Mouse (Mus musculus) right cerebral cortex, postnatal 36 days (tissue): ENCODE results near the gene Psmb11.
"Not testable (repeated sequence)": the region's sequence is repeated elsewhere in the genome, so short reads cannot be mapped to it uniquely, and the experiment has no call there.

ENCODE experiments used
- DNase-seq, 2 experiments: peaks; one replicate each; pipeline ENCODE4 v3.0.0; 2022; ENCODE audit warnings: low spot score in 2 of 2, mixed read lengths in 1 of 2

Gene Psmb11

DNA sequence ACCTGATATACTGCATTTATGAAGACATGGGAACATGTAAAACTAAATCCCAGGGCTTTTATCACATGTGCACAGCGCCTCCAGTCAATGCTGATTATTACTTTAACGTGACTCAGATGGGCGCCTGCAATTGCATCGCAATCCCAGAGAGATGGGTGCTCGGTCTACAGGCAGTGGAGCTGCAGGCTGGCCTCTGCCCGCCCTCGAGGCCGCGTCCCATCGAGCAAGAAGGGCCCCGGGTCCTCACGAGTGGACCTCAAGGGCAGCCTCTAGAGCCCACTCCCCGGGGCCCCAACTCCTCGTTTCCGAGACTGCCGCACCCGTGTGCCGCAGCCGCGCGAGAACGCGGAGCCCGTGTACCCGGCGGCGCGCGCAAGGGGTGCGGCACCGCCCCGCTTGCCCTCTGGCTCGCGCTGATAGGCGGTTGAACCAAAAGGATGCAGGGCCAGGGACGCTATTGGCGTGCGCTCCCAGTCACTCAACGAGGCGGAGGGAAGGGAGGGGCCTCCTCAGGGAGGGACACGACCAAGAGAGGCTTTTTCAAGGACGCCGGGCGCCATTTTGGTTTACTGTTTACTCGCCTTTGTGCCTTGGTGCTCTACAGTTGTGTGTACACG is 18.1 kb upstream of the Psmb11 start:
- peak; percentile 94 to 95 for DNase-seq

- no peak for DNase-seq
Observed at GRCm38 (mm10) chr14:54603686-54604085, 17.5 kb upstream of the Psmb11 start.

GRCm38 (mm10) chr14:54605752-54606321 is 15.4 kb upstream of the Psmb11 start, which contains the start of gene 4931414P19Rik:
4931414P19Rik (minus strand) TSS chr14:54605993.
- peak; percentile 39 to 65 for DNase-seq

DNA sequence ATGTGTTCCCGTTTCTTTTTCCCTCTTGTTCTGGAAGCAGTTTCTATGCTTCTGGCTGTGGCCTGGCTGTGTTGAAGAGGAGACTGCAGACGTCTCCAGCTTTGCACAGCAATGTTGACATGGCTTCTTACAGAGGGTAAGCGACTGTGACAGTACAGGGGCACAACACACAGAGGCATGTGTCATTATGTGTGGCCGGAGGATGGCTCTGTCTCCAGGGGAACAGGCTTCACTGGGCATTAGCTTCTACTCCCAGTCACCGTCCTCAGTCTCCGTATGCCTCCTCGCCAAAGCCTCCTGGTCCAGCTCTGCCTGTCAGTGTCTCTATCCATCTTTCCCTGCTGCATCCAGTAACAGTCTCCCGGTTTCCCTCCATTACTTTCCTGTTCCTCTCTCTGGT is 14.0 kb upstream of the Psmb11 start:
- no peak for DNase-seq

DNA sequence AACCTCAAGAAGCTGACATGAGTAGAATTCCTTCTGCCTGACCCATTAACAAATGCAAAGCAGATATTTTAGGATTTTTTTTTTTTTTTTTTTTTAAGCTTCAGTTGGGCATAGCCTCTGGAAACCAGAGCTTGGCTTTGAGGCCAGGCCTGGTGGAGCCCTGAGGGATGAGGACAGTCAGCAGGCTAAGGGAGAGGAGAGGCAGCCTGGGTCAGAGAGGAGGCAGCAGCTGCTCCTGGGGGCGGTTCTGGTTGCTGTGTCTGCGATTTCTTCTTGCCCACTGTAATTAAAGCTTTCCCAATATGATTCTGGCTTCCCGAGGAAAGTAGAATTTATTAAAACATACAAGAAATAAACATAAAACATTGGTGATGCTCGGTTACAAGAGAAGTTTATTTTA is 12.0 kb upstream of the Psmb11 start:
- DNase-seq = no peak

DNA sequence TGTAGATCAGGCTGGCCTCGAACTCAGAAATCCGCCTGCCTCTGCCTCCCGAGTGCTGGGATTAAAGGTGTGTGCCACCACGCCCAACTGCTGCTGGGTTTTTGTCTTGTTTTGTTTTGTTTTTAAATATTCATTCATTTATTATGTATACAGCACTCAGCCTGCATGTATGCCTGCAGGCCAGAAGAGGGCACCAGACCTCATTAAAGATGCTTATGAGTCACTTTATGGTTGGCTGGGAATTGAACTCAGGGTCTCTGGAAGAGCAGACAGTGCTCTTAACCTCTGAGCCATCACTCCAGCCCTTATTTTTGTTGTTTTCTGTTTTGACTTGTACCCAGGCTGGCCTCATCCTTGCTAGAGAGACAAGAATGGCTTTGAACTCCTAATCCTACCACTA is 11.3 kb upstream of the Psmb11 start:
- no peak for DNase-seq

DNA sequence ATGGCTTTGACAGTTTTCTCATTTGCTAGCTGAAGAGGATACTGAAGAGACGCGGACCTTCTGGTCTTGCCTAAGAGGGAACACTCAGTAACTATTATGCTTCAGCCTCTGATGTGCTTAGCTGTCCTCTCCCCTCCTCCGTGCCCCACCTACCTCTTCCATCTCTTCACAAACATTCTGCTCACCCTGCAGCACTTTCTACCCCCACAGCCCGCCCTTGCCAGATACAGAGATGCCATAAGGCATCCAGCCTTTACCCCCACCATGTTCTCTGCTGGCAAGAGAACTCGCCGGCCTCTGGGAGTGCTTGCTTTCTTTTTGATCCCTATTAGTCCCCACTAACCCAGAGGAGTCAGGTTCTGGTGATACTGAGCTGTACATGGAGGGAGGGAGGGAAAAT is 10.6 kb upstream of the Psmb11 start:
- peak in 1 of 2 experiments; percentile 55 for DNase-seq

DNA sequence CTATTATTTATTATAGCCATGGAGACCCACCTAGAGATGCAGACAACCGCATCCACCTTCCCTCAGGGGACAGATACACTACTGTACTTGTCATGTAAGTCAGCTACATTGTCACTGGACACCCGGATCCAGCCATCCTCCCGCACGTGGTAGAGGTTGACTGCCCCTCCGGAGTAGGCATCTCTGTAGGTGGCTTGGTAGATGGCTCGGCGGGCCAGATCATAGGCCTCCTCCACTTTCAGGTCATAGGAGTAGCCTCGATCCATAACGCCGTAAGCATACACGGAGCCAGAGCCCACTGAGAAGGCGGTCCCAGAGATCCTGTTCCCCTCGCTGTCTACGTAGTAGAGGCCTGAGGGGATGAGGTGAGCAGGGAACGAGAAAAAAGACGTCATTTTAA is 7.1 kb upstream of the Psmb11 start:
- DNase-seq = not testable (repeated sequence)

DNA sequence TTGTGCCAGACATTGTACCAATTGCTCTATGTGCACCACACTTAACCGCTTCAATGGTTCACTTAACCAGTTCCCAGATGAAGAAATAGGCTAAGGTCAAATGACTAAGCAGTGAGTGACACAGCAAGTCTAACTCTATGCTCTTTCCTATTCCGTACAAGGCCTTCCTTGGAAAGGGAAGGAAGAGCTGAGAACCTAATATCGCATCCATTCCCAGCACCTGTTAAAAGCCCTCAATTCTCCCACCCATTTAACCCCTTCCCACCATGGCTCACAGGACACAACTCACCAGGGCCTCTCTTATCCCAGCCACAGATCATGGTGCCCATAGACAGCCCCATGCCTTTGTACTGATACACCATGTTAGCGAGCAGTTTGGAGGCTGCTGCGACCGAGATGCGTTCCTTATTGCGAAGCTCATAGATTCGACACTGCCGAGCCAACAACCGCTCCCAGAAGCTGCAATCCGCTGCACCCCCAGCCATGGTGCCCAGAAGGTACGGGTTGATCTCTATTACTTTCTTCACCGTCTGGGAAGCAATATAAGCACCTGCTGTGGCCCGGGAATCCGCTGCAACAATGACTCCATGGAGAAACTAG is 4.9 kb upstream of the Psmb11 start:
- DNase-seq = no peak

GRCm38 (mm10) chr14:54617152-54617896 is 3.9 kb upstream of the Psmb11 start:
- no peak for DNase-seq

GRCm38 (mm10) chr14:54617897-54618365 is 3.3 kb upstream of the Psmb11 start, which contains the start of gene Psmb5:
Psmb5 (minus strand) TSS chr14:54618022.
- DNase-seq = peak; percentile 85 to 87

DNA sequence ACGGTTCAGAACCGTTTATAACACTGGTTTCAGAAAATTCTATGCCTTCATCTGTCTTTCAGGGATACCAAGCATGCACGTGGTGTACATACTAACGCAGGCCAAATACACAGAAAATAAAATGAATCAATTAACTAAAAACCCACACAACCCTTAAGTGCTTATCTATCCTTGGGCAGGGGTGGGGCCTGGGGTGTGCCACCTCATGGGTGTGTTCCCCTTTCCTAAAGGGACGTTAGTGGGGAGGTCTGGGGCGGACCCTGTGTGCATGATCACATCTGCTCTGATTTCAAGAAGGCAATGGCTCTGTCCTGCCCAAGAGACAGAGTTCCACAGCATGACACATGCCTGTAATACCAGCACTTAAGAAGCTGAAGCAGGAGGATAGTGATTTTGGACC is 2.1 kb downstream of the Psmb11 start:
- DNase-seq = no peak

DNA sequence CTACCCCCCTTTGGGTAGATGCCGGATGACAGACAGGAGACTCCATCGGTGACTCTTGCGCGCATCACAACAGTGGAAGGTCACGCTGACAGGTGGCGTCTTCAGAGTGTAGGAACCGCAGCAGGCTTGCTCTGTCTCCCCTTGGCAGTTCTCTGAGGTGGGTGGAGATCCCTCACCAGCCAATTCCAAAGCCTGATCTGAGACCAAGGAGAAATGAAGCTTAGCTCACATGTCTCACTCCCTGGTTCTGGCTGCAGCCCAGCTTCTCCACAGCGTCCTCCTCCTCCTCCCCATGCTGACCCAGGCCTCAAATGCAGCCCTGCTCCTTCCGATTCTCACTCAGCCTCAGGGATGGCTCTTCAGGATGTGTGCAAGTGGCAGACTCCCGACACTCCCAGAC is 3.7 kb downstream of the Psmb11 start:
- DNase-seq = no peak

- DNase-seq = no peak
Observed at GRCm38 (mm10) chr14:54628103-54628502, 6.9 kb downstream of the Psmb11 start.

DNA sequence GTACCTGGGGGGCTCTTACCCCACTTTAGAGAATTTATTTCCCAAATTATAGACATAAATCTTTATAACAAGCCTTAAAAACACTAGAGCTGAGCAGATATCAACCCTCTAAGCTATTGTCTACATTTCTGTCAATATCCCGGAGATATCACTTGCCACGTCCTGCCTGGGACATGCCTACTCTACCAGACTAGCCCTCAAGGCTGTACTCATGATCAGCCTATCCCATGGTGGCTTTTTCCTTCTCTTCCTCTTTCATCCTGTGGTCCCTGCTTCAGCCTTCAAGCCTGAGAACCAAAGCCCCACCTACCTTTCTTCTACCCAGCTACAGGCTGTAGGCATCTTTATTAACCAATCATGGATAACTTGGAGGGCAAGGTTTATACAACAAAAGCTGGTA is 8.6 kb downstream of the Psmb11 start:
- no peak for DNase-seq

- no peak for DNase-seq
Observed at GRCm38 (mm10) chr14:54630583-54631239, 9.5 kb downstream of the Psmb11 start.

- DNase-seq = no peak
Observed at GRCm38 (mm10) chr14:54631240-54631599, 10.0 kb downstream of the Psmb11 start.

DNA sequence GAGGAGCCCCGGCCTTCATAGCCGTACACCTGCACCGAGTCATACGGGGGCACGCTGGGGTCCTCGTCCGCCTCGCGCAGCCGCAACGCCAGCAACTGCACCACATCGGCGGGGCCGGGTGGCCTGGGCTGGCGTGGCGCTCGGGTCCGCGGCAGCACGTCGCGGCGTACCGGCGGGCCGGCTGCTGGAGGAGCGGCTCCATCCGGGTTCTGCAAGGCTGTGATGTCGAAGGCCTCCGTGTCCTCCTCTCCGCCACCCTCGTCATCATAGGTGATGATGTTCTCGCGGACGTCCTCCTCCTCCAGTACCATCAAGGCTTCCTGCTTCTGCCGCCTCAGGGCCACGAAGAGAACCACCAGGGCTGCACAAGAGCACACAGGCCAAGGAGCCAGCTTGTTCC is 11.0 kb downstream of the Psmb11 start:
- no peak for DNase-seq

- DNase-seq = no peak
Observed at GRCm38 (mm10) chr14:54634182-54634581, 12.9 kb downstream of the Psmb11 start.

- DNase-seq = no peak
Observed at GRCm38 (mm10) chr14:54636954-54637353, 15.7 kb downstream of the Psmb11 start.

GRCm38 (mm10) chr14:54638210-54638609 is 17.0 kb downstream of the Psmb11 start:
- DNase-seq = no peak

GRCm38 (mm10) chr14:54640121-54640520 is 18.9 kb downstream of the Psmb11 start:
- DNase-seq = no peak
